Mouse (Mus musculus) limb, embryonic 14.5 days (tissue): ENCODE data around the gene Adarb2. TPM values are rescaled to one million over a fixed set of nuclear protein-coding genes. Genes with fewer than 3 reads are reported as not detected.

Experiments used
- ATAC-seq: fragments of 200-750 bp; cut with Nextera tagmentation; 2 replicates; pipeline ENCODE4 v1.8.0; 2017; ENCODE audit warnings: low read depth, moderate number of reproducible peaks, moderate TSS enrichment; ENCODE audit not compliant: low FRiP score
- DNase-seq: peaks from one replicate; pipeline ENCODE4 v3.0.0-alpha.2; 2015; ENCODE audit warnings: low spot score
- H3K27ac ChIP-seq: fragments of 300-500 bp; sonication (generic); replicated peaks from 2 replicates; pipeline ENCODE4 v1.5.1; 2014; ENCODE audit warnings: low read depth, mild to moderate bottlenecking, low read length, moderate library complexity, mixed read lengths
- H3K27me3 ChIP-seq: fragments of 300-500 bp; sonication (generic); 2 replicates; pipeline ENCODE4 v1.6.1; 2014; ENCODE audit warnings: low read length, mixed read lengths; ENCODE audit not compliant: control insufficient read depth, insufficient read depth
- H3K36me3 ChIP-seq: fragments of 300-500 bp; sonication (generic); 2 replicates; pipeline ENCODE4 v1.6.1; 2014; ENCODE audit warnings: mild to moderate bottlenecking, low read length, moderate library complexity, mixed read lengths; ENCODE audit not compliant: control insufficient read depth, insufficient read depth
- H3K4me1 ChIP-seq: fragments of 300-500 bp; sonication (generic); 2 replicates; pipeline ENCODE4 v1.6.1; 2014; ENCODE audit warnings: antibody characterized with exemption, low read length, mixed read lengths; ENCODE audit not compliant: control insufficient read depth, insufficient read depth
- H3K4me2 ChIP-seq: fragments of 300-500 bp; sonication (generic); replicated peaks from 2 replicates; pipeline ENCODE4 v1.6.1; 2014; ENCODE audit warnings: low read depth, mild to moderate bottlenecking, low read length, moderate library complexity; ENCODE audit not compliant: severe bottlenecking
- H3K4me3 ChIP-seq: fragments of 300-500 bp; sonication (generic); replicated peaks from 2 replicates; pipeline ENCODE4 v1.5.1; 2014; ENCODE audit warnings: low read length
- H3K9ac ChIP-seq: fragments of 300-500 bp; sonication (generic); 2 replicates; pipeline ENCODE4 v1.6.1; 2014; ENCODE audit warnings: mild to moderate bottlenecking, low read depth, low read length, moderate library complexity; ENCODE audit not compliant: severe bottlenecking
- H3K9me3 ChIP-seq: fragments of 300-500 bp; sonication (generic); 2 replicates; pipeline ENCODE4 v1.6.1; 2016; ENCODE audit warnings: low read length; ENCODE audit not compliant: control insufficient read depth
- POLR2A ChIP-seq: fragments of 200-500 bp; IDR thresholded peaks from 2 replicates; pipeline ENCODE4 v1.8.0; 2012; ENCODE audit warnings: inconsistent platforms, mild to moderate bottlenecking, moderate library complexity, borderline replicate concordance; ENCODE audit not compliant: insufficient read depth, insufficient read length; ENCODE audit errors: extremely low read depth
- WGBS: fragments of 180-500 bp; shearing (Covaris S2); extraction: QIAGEN DNeasy Blood & Tissue Kit; methylation state at CpG from one replicate; pipeline ENCODE4 v1.1.7; 2014; 5-methylcytosine and 5-hydroxymethylcytosine counted together
- polyA plus RNA-seq, 2 experiments: library from polyadenylated mRNA; depleted of rRNA in 1 of 2; stranded (reverse) in 1 of 2; unstranded in 1 of 2; fragments of >200 nt; fragmentation: Nextera tagmentation in 1 of 2; extraction: Ambion mirVana in 1 of 2; gene quantifications; 2 replicates each; pipeline versions ENCODE4 v1.2.1 to v1.2.3; 2012 to 2014

The Adarb2 gene
- polyA plus RNA-seq, 2 experiments: 1.5 to 2.3 TPM

GRCm38 (mm10) chr13:8729972-8730645 is 527.4 kb downstream of the Adarb2 start:
- no peak overlapping the region for H3K4me3 ChIP-seq
- no peak for DNase-seq
- WGBS: 70% methylated on average over 10 of the region's 10 CpGs
- H3K36me3 ChIP-seq: no peaks in the 10 kb centered on the region
- no peaks in the 10 kb centered on the region for H3K9me3 ChIP-seq
- H3K9ac ChIP-seq: no peak overlapping the region
- H3K27ac ChIP-seq: no peak overlapping the region
- H3K4me2 ChIP-seq: no peak overlapping the region
- H3K27me3 ChIP-seq: no peaks in the 10 kb centered on the region
- no peak for ATAC-seq
- no peaks in the 10 kb centered on the region for H3K4me1 ChIP-seq
- no peak for TF ChIP-seq POLR2A

GRCm38 (mm10) chr13:8737139-8737865 is 534.6 kb downstream of the Adarb2 start:
- Histone ChIP-seq H3K4me2 (no peak overlapping the region), H3K4me3 (no peak overlapping the region), H3K9ac (no peak overlapping the region), H3K4me1 (no peaks in the 10 kb centered on the region), H3K36me3 (no peaks in the 10 kb centered on the region), H3K27ac (no peak overlapping the region), H3K27me3 (no peaks in the 10 kb centered on the region), H3K9me3 (no peaks in the 10 kb centered on the region)
- peak; percentile 37 for DNase-seq
- ATAC-seq: no peak
- 43% methylated on average over 5 of the region's 5 CpGs for WGBS
- TF ChIP-seq POLR2A: no peak

- no peak overlapping the region for H3K27ac ChIP-seq
- no peak for TF ChIP-seq POLR2A
- DNase-seq: no peak
- H3K4me3 ChIP-seq: no peak overlapping the region
- H3K36me3 ChIP-seq: no peaks in the 10 kb centered on the region
- H3K9me3 ChIP-seq: no peaks in the 10 kb centered on the region
- H3K4me1 ChIP-seq: no peaks in the 10 kb centered on the region
- WGBS: 92% methylated on average over 5 of the region's 5 CpGs
- no peaks in the 10 kb centered on the region for H3K27me3 ChIP-seq
- H3K4me2 ChIP-seq: no peak overlapping the region
- H3K9ac ChIP-seq: no peak overlapping the region
- no peak for ATAC-seq
Measured at GRCm38 (mm10) chr13:8742792-8743191, 540.1 kb downstream of the Adarb2 start.

- DNase-seq: no peak
- Histone ChIP-seq H3K4me1 (no peaks in the 10 kb centered on the region), H3K9ac (no peak overlapping the region), H3K36me3 (no peaks in the 10 kb centered on the region), H3K27me3 (no peaks in the 10 kb centered on the region), H3K27ac (no peak overlapping the region), H3K9me3 (no peaks in the 10 kb centered on the region), H3K4me3 (no peak overlapping the region), H3K4me2 (no peak overlapping the region)
- no peak for TF ChIP-seq POLR2A
- ATAC-seq: no peak
- 49% methylated on average over 3 of the region's 3 CpGs for WGBS
Measured at GRCm38 (mm10) chr13:8744565-8744964, 541.9 kb downstream of the Adarb2 start.

- WGBS: 76% methylated on average over 4 of the region's 4 CpGs
Measured at GRCm38 (mm10) chr13:8745596-8745995, 542.9 kb downstream of the Adarb2 start.

More at GRCm38 (mm10) chr13:8745596-8745995, 542.9 kb downstream of the Adarb2 start:
- H3K4me1 ChIP-seq: no peaks in the 10 kb centered on the region
- H3K36me3 ChIP-seq: no peaks in the 10 kb centered on the region
- TF ChIP-seq POLR2A: no peak
- H3K9ac ChIP-seq: no peak overlapping the region
- no peak overlapping the region for H3K4me3 ChIP-seq
- H3K4me2 ChIP-seq: no peak overlapping the region
- H3K9me3 ChIP-seq: no peaks in the 10 kb centered on the region
- DNase-seq (no peak), ATAC-seq (no peak)
- H3K27me3 ChIP-seq: no peaks in the 10 kb centered on the region
- H3K27ac ChIP-seq: no peak overlapping the region
